Mouse (Mus musculus) splenic B cell, adult 2 months (primary cell): ENCODE measurements around the gene Trappc3.
A peak's percentile ranks its signal among the peaks of the same experiment; 100 is the strongest.
"Not testable (repeated sequence)": the region's sequence is repeated elsewhere in the genome, so short reads cannot be mapped to it uniquely, and the experiment has no call there.

Source experiments
- DNase-seq: peaks from one replicate; pipeline ENCODE4 v3.0.0-alpha.2; 2011; ENCODE audit warnings: low read depth, low spot score
- H3K27me3 ChIP-seq: 2 replicates; pipeline ENCODE4 v1.6.1; 2012; ENCODE audit warnings: mild to moderate bottlenecking, low read length, moderate library complexity, mixed read lengths; ENCODE audit not compliant: control insufficient read depth, poor library complexity, insufficient read depth, severe bottlenecking
- H3K36me3 ChIP-seq: 2 replicates; pipeline ENCODE4 v1.6.1; 2012; ENCODE audit warnings: mild to moderate bottlenecking, low read length, moderate library complexity, mixed read lengths; ENCODE audit not compliant: control insufficient read depth, poor library complexity, insufficient read depth, severe bottlenecking

Gene Trappc3

DNA sequence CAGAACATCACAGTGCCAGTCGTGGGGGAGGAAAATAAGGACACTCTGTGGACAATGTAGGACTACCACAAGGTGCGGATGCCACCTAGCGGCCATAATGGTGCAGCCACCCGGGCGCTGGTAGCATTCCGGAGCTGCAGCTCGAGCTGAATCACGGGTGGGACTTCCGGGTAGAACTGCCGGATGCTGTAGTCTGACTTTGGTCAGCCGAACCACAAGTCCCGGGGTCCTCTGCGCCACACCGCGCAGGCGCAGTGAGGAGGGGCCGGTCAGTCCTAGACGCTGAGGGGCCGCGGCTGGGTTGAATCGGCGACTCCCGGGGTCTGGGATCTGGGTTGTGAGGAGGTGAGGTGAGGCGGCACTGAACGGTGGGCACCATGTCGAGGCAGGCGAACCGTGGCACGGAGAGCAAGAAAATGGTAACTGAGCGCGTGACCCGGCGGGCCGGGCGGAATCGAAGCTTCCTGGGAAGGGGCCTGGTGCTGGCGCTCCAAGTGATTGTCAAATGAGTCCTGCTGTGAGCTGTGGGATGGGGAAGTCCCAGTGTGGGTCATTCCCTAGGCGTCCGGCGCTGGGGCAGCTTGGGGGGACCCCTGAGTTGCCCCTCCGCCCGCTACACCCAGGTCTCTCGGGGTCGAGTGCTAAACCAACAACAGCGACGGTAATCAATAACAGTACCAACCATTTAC lies at the start of gene Trappc3:
Trappc3 (plus strand) TSS at position 207 of the 689 bp plus-strand sequence.
- DNase-seq, result peak; percentile 99
- Histone ChIP-seq H3K27me3 (no peaks in the 10 kb centered on the region), H3K36me3 (no peaks in the 10 kb centered on the region; the same call in 1 of the 2 replicates)

DNA sequence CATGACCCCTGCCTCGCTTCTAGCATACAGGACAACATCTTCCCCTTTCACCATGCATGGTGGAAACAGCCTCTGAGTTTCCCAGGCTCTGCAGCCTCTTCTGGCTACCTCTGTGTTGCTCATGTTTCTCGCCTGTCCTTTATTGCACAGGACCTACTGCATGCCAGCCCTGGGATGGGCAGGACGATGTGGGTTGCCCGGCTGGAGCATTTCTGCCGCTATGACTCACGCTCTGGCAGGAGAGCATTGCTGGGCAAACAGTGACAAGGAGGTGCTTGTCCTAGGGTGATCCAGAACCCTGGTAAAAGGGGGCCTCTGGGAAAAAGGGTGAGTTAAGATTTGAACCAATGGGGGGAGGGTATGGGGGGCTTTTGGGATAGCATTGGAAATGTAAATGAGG lies 44.4 kb upstream of the Trappc3 start:
- Histone ChIP-seq H3K27me3 (no peaks in the 10 kb centered on the region), H3K36me3 (no peaks in the 10 kb centered on the region)
- DNase-seq, result no peak

- not testable (repeated sequence) for H3K36me3 ChIP-seq, DNase-seq, H3K27me3 ChIP-seq
Observed at GRCm38 (mm10) chr4:126219540-126219939, 42.6 kb upstream of the Trappc3 start.

GRCm38 (mm10) chr4:126220045-126220444 lies 42.1 kb upstream of the Trappc3 start:
- H3K27me3 ChIP-seq, result no peaks in the 10 kb centered on the region
- no peaks in the 10 kb centered on the region for H3K36me3 ChIP-seq
- DNase-seq, result no peak

GRCm38 (mm10) chr4:126222631-126223030 lies 39.5 kb upstream of the Trappc3 start:
- Histone ChIP-seq H3K27me3 (no peaks in the 10 kb centered on the region), H3K36me3 (no peaks in the 10 kb centered on the region)
- DNase-seq, result no peak

- Histone ChIP-seq H3K36me3 (no peaks in the 10 kb centered on the region), H3K27me3 (no peaks in the 10 kb centered on the region)
- DNase-seq, result no peak
Observed at GRCm38 (mm10) chr4:126226640-126227039, 35.5 kb upstream of the Trappc3 start.

DNA sequence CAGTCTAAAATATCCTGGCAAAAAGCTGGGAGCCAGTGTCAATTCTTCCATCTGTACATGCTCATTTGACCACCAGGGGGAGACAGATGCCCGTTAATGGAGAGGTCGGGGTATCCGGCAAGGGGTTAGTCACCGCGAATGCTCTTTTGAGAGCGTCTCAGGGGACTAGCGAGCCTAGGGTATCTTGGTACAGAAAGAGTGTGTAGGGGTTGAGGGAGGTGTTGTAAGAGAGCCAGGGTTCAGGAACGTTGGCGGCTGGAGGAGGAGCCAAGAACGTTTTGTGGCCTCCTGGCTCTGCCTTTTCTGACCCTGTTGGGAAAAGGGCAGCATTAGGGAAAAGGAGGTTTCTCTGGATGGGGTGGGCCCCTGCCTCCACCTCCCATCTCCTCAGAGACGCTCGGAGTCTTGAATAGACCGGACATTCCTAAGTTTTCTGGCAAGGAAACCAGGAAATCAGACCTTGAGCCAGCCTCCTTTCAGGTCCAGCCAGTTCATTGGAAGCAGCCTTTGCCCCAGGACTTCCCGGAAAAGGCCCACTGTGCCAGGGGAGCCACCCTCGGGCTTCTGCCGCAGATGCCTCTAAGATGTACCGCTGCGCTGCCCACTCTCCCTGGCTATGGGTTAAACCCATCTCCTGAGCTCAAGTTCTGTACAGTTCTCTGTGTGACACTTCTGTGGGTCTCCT lies 34.9 kb upstream of the Trappc3 start:
- no peaks in the 10 kb centered on the region for H3K36me3 ChIP-seq
- DNase-seq, result peak; percentile 91
- H3K27me3 ChIP-seq, result no peaks in the 10 kb centered on the region

GRCm38 (mm10) chr4:126228144-126228543 lies 34.0 kb upstream of the Trappc3 start:
- Histone ChIP-seq H3K27me3 (no peaks in the 10 kb centered on the region), H3K36me3 (0 out of 2 replicates have a peak, but pooled peaks cover 1% of the 10 kb centered on the region)
- no peak for DNase-seq

- Histone ChIP-seq H3K27me3 (no peaks in the 10 kb centered on the region), H3K36me3 (peaks cover 4% of the 10 kb centered on the region)
- DNase-seq, result no peak
Observed at GRCm38 (mm10) chr4:126229900-126230299, 32.2 kb upstream of the Trappc3 start.

DNA sequence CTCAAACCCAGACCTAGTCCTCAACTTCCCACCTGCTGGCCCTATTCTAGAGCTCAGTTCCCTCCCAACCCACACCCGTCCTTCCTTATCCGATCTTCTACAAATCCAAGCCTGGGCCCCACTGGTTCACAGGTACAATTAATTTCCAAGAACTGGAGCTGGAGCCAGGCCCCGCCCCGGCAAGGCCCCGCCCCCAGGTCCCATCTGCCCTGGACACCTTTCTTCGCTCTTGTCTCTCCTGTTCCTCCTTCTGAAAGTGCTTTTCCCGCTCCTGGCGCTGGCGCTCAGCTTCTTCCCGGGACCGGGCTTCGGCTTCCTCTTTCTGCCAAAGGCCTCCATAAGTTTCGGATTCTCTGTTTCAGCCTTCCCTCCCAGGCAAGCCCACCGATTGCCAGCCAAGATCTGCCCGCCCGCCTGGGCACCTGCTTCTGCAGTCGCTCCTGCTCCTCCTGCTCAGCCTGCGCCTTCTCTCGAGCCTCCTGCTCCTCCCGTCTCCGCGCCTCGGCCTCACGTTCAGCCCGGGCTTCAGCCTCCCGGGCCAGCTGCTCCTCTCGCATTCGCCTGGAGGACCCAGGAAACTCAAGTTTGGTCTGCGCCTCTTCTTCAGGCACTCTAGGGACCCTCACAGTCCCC lies 28.3 kb upstream of the Trappc3 start:
- peaks cover 6% of the 10 kb centered on the region for H3K36me3 ChIP-seq
- no peaks in the 10 kb centered on the region for H3K27me3 ChIP-seq
- DNase-seq, result no peak

GRCm38 (mm10) chr4:126234496-126235175 lies 27.5 kb upstream of the Trappc3 start:
- Histone ChIP-seq H3K36me3 (peaks cover 6% of the 10 kb centered on the region), H3K27me3 (no peaks in the 10 kb centered on the region)
- no peak for DNase-seq

DNA sequence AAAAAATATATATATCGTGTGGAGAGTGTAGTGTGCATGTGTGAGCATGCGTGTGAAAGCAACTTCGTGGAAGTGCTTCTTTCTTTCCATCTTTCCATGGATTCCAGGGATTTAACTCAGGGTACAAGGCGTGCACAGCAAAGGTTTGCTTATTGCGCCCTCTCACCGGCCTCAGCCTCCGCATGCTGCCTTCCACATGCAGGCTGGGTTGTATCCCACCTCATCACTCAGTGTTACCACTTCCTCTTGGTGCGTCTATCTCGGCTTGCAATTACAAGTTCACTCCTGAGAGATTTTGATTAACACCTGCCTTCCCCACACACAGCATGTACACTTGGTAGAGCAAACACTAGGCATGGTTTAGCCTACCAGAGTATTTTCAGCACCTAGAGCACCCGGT lies 26.9 kb upstream of the Trappc3 start:
- DNase-seq, result no peak
- Histone ChIP-seq H3K27me3 (no peaks in the 10 kb centered on the region), H3K36me3 (peaks cover 6% of the 10 kb centered on the region)

DNA sequence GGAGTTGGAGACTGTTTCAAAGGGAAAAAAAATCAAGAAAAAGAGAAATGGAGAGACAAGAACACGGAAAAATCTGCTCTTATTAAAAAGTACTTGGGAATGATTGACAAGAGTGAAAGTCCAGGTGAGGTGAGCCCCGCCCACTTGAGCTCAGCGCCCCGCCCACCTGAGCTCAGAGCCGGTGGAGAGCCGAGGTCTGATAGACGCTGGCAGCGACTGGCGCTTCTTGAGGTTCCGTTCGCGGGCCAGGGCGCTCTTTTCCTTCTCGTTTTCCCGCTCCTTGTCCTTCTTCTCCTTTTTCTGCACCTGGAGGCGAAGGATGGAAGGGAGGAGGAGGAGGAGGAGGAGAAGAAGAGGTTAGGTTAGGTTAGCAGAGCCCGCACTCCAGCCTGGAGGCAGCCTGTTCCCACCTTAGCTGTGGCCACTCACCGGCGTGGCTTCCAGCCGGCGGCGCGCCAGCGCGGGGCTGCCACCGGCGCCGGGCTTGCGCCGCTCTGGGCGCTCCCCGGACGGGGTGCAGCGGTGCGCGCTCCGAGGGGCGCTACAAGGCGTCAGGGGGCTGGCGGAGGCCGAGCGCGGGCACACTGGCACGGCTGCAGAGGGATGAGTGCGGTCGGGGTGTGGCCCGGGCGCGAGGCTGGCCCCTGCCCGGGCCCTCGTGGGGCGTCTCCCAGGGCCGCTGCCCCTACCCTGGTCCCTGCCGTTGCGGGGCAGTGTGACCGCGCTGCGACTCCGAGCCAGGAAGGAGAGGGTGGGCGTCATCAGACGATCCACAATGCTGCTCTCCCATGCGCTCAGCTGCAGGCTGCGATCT lies 25.5 kb upstream of the Trappc3 start:
- Histone ChIP-seq H3K27me3 (no peaks in the 10 kb centered on the region), H3K36me3 (peaks cover 8% of the 10 kb centered on the region)
- no peak for DNase-seq

- H3K36me3 ChIP-seq, result peaks cover 8% of the 10 kb centered on the region
- no peaks in the 10 kb centered on the region for H3K27me3 ChIP-seq
- peak; percentile 43 for DNase-seq
Observed at GRCm38 (mm10) chr4:126237721-126238242, 24.3 kb upstream of the Trappc3 start.
